Mouse (Mus musculus): ENCODE data around the gene Fam221b.

DNA sequence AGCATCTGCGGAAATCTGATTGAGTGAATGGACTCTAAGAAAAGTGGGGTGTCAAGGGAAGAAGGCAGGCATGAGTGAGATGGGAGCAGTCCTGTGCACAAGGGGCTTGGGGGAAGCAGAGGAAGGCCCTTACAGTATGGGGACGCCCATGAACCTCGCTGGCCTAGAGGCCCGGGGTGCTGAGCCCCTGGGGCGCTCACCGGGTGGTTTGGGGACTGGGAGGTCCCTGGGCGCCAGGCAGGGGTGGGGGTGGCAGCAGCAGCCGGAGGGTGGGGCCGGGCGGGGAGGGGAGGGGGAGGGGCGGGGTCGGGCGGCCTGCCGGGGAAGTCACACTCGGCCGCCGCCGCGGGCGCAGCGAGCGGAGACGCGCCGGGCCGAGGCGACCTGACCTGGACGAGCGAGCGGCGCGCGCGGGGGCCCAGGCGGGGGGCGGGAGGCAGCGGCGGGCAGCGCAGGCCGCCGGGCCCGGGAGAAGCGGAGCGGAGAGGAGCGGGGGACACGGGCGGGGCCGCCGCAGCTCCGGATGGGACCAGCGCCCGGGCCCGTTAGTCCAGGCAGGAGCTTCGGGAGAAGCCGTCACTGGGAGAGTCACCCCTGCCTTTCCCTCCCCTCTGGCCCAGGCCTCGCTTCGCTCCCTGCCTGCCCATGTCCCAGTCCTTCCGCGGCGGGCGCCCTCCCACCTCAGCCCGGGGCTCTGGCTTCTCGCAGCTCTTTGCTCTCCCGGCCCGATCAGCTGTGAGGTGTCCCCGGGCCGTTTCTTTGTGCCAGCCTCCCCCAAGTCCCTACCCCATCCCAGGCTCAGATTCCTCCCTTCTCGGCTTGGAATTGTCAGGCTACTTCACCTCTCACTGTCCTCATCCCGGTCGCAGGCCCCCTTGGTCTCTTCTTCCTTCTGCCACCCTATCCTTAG, 37.6 kb downstream of the Fam221b start, which contains the start of gene Npr2:
- TF ChIP-seq POLR2A (IDR thresholded peaks at IDR 0.05; ENCODE audit: borderline replicate concordance, extremely low read depth, low read depth, low read length) (no peak; the same call in 1 of the 2 replicates), CTCF (IDR thresholded peaks at IDR 0.05; ENCODE audit: insufficient read depth, low read length) (no peak)

Measured in lung, adult 2 months (tissue).